Mouse (Mus musculus): ENCODE results near the gene Gm43638. TPM values are rescaled to one million over a fixed set of nuclear protein-coding genes. Genes with fewer than 3 reads are reported as not detected.

Gene Gm43638
- total RNA-seq, 2 experiments from 2014 or later: not detected

Other genes with a start within 250 kb of the Gm43638 start
- gene Ugt2b37, start 232.0 kb downstream of the Gm43638 start, total RNA-seq (2021): not detected
- not detected for gene Ugt2a3, start 149.6 kb downstream of the Gm43638 start, total RNA-seq (2021)
- gene Ugt2b38, start 62.6 kb downstream of the Gm43638 start, total RNA-seq (2021): not detected
- gene Ugt2a2, start 4.5 kb downstream of the Gm43638 start, total RNA-seq (2021): not detected
- not detected for gene Ugt2a1, start 4.1 kb upstream of the Gm43638 start, total RNA-seq (2021)
- not detected for gene Sult1b1, start 51.4 kb upstream of the Gm43638 start, total RNA-seq (2021)
- gene Sult1d1, start 82.2 kb upstream of the Gm43638 start, total RNA-seq (2021): not detected
- gene Sult1e1, start 104.8 kb upstream of the Gm43638 start, total RNA-seq (2021): not detected
- gene Csn1s1, start 179.4 kb upstream of the Gm43638 start, total RNA-seq (2021): not detected
- gene Csn2, start 212.8 kb upstream of the Gm43638 start, total RNA-seq (2021): not detected